Mouse (Mus musculus): ENCODE results near the gene Hgd.

Gene Hgd

DNA sequence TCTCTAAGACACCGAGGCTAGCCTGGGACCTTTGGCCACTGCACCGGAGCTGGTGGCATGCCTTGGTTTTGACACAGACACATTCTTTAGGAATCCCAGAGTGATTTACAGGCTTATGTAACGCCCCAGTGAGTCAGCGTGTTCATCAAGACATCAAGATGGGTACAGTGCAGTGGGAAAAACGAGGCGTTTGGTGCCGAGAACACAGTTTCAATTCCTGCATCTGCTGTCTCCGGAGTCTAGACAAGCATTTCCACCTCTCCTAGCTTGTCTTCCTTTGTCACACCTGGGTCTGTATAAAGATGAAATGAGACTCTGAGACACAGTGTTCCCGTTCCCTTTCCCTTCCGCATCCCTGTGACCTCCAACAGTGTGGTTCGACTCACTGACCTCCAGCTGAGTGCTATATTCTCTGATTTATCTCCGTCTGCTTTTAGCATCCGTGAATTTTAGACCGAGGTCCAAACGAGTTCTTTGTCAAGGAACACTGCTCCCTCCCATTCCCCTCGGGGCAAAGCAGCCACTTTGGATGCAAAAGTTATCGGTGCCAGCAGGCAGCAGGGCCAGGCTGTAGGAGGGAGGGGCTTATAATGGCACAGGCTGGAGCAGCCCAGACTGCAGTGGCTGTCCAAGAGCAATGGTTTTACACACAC is 96.2 kb downstream of the Hgd start:
- DNase-seq (ENCODE audit: low spot score) = no peak

DNA sequence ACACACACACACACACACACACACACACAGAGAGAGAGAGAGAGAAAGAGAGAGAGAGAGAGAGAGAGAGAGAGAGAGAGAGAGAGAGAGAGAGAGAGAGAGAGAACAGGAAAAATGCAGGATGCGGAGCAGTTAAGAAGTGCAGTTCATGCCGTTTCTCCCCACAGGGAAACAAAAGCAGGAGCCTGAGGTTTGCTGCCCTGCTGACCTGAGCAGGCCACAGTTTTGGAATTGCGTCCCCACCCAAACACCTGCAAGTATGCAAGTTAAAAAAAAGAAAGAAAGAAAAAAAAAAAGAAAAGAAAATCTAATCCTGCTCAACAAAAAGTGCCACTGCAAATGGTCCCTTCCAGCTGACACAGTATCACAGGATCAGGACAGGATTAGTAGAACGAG is 96.7 kb downstream of the Hgd start:
- DNase-seq (ENCODE audit: low spot score) = no peak

DNA sequence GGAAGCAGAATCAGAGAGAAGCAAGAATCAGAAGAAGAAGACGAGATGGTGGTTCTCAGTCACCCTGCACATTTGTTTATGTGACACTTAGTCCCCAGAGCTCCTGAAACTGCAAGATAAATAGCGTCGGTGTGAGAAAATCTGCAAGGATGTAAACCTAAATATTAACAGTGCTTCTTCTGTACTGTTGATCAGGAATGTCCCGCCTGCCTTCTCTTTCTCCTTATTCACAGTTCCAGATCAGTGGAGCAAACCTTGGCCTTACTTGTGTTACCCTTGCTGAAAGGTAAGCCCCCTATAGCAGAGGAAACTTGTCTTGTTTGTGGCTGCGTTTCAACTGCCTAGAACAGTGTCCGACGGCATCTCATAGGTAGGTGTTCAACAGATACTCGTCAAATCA is 97.6 kb downstream of the Hgd start:
- no peak for DNase-seq (ENCODE audit: low spot score)

DNA sequence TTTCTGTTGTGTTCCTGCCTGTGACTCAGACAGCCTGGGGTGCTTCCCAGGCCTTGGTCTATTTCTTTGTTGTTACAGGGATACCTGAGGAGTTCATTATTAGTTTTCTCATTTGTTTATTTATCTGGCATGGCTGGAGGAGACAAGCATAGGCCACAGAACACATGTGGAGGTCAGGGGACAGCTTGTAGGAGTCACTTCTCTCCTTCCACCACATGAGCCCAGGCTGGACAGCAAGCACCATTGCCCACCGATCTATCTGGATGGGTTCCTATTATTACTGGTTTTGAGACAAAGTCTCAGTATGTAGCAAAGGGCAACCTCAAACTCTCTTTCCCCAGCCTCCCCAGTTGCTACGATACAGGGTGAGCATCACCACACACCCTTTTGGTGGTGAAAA is 100.3 kb downstream of the Hgd start:
- DNase-seq (ENCODE audit: low spot score) = no peak

DNA sequence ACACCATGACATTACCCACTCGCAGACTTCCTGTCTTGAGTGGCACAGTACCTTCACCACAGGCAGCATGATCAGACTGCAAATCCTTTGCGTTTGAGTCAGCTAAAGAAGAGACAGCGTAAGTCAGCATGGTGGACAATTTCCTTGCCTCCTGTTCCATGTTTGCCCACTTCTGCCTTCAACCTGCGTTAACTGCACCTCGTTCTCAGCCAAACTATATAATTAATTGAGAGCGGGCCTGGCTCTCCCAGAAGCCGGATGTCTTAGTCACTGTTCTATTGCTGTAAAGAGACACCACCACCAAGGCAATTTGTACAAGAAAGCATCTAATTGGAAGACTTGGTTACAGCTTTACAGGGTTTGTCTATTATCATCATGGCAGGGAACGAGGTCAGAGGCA is 100.9 kb downstream of the Hgd start:
- peak; percentile 15 for DNase-seq (ENCODE audit: low spot score)

Measured in testis, postnatal 10 days (tissue).